Mouse (Mus musculus) limb, embryonic 15.5 days (tissue): ENCODE results near the gene Lyar. TPM values are rescaled to one million over a fixed set of nuclear protein-coding genes. Genes with fewer than 3 reads are reported as not detected.

ENCODE experiments used
- ATAC-seq: fragments of 200-750 bp; cut with Nextera tagmentation; 2 replicates; pipeline ENCODE4 v1.8.0; 2017; ENCODE audit warnings: low read depth, moderate TSS enrichment; ENCODE audit not compliant: insufficient number of reproducible peaks, low FRiP score, low TSS enrichment
- H3K27ac ChIP-seq: fragments of 300-500 bp; sonication (generic); 2 replicates; pipeline ENCODE4 v1.5.1; 2015; ENCODE audit warnings: moderate library complexity, mild to moderate bottlenecking, inconsistent platforms
- H3K27me3 ChIP-seq: fragments of 300-500 bp; sonication (generic); 2 replicates; pipeline ENCODE4 v1.6.1; 2015; ENCODE audit warnings: inconsistent platforms
- H3K36me3 ChIP-seq: fragments of 300-500 bp; sonication (generic); 2 replicates; pipeline ENCODE4 v1.6.1; 2015; ENCODE audit warnings: inconsistent platforms
- H3K4me1 ChIP-seq: fragments of 300-500 bp; sonication (generic); 2 replicates; pipeline ENCODE4 v1.6.1; 2015; ENCODE audit warnings: inconsistent platforms
- H3K4me2 ChIP-seq: fragments of 300-500 bp; sonication (generic); 2 replicates; pipeline ENCODE4 v1.6.1; 2015; ENCODE audit warnings: mild to moderate bottlenecking, inconsistent platforms
- H3K4me3 ChIP-seq: fragments of 300-500 bp; sonication (generic); 2 replicates; pipeline ENCODE4 v1.5.1; 2015; ENCODE audit warnings: mild to moderate bottlenecking, inconsistent platforms
- H3K9ac ChIP-seq: fragments of 300-500 bp; sonication (generic); 2 replicates; pipeline ENCODE4 v1.6.1; 2015; ENCODE audit warnings: inconsistent platforms
- H3K9me3 ChIP-seq: fragments of 300-500 bp; sonication (generic); 2 replicates; pipeline ENCODE4 v1.6.1; 2016; ENCODE audit warnings: inconsistent platforms
- WGBS: fragments of 180-500 bp; shearing (Covaris S2); methylation state at CpG from one replicate; pipeline ENCODE4 v1.1.7; 2015; 5-methylcytosine and 5-hydroxymethylcytosine counted together
- polyA plus RNA-seq: library from polyadenylated mRNA; unstranded; fragments of >200 nt; fragmentation: Nextera tagmentation; extraction: Ambion mirVana; gene quantifications from 2 replicates; pipeline ENCODE4 v1.2.1, GENCODE M21; 2015

Lyar gene
- 78.0 TPM in 2 replicates for polyA plus RNA-seq

DNA sequence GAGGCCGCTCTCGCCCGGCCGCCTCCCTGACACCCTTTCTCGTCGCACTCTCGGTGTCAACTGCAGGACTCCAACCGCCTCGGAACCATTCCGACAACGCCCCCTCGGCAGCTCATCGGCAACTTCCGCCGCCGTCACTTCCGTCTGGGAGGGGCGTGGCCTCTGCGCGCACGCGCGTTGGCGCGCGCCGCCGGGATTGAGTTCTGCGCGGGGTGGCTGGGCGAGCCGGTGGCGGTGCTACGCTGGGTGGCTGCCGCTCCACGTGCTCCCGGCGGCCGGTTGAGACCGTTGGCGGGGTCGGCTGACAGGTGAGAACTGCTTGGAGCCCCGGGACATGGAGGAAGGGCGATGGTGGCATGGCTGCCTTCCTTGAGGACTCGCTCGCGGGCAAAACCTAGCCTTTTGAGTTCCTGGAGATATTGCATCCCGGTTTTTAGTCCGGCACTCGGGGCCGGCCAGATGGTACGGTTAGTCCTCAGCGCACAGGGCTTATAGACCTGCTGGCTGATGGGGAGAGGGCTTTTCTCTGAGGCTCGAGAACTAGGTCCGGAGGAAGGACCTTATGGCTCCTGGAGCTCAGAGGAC is at the start of gene Lyar, which contains the start of gene Zbtb49:
TSS of gene Lyar (plus strand) at position 143 of the 585 bp plus-strand sequence.
TSS of gene Zbtb49 (minus strand) at position 130 of the 585 bp plus-strand sequence.
- under 1% methylated on average over 55 of the region's 55 CpGs for WGBS
- H3K27ac ChIP-seq, result peak within 1 kb of the TSS; percentile 85

DNA sequence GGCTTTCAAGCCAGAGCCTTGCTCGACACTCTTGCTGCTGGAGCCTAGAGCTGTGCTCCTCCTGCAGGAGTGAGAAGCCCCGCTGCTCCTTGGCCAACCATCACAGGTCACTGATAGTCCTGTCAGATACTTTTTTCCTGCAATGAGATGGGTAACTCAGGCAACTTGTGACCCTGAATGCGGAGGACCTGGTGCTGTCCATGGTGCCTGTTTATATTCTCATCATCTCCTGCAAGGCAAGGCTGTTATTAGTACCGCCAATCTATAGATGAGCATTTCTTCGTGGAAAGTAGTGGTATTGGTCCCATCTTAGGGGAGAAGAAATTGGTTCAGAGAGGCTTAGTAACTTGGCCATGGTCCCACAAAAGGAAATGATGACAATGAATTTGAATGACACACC is 46.5 kb upstream of the Lyar start:
- 48% methylated on average over 5 of the region's 5 CpGs for WGBS
- ATAC-seq, result no peak

More for the DNA sequence above, at the start of gene Lyar, which contains the start of gene Zbtb49:
- no peaks in the 10 kb centered on the region for H3K9me3 ChIP-seq
- H3K9ac ChIP-seq, result peak within 1 kb of the TSS; percentile 83
- ATAC-seq, result peak; percentile 83
- peak within 1 kb of the TSS; percentile 95 for H3K4me3 ChIP-seq
- no peaks in the 10 kb centered on the region for H3K27me3 ChIP-seq
- peak within 1 kb of the TSS; percentile 83 for H3K4me2 ChIP-seq
- peaks cover 20% of the 10 kb centered on the region for H3K4me1 ChIP-seq
- H3K36me3 ChIP-seq, result peaks cover 29% of the 10 kb centered on the region

DNA sequence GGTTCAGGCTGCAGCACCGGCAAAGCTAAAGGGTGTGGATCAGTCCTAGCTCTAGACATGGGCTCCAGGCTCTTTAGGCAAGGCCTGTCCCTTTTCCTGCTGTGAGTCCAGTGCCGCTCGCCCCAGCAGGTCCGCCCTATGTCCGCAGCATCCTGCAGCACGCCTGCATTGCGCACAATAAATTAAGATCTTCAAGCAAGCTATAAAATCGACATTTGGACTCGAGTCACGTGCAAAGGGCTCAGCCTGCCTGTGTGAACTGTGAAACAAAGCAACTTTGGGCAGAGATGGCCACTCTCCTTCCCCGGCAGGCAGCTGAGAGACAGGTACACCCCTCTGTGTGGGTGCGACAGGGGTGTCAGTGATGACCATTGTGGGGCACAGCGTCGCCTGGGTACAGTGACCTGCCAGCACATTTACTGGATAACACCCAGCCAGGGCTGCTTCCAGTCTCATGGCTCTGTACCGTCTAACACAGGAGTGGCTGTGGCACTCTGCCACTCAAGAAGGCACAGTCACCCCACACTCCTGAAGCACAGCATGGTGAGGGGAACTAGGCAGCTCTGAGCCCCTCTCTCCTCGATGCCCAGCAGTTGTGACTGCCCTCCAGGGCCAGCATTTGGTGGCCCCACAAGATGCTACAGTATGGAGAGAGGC is 45.9 kb upstream of the Lyar start:
- Histone ChIP-seq H3K4me3 (no peak overlapping the region), H3K4me2 (no peak overlapping the region), H3K27me3 (no peaks in the 10 kb centered on the region), H3K36me3 (no peaks in the 10 kb centered on the region), H3K9ac (no peak overlapping the region), H3K9me3 (no peaks in the 10 kb centered on the region), H3K4me1 (no peaks in the 10 kb centered on the region), H3K27ac (no peak overlapping the region)
- 76% methylated on average over 16 of the region's 16 CpGs for WGBS
- ATAC-seq, result no peak

More for the DNA sequence above, 46.5 kb upstream of the Lyar start:
- H3K4me3 ChIP-seq, result no peak overlapping the region
- no peaks in the 10 kb centered on the region for H3K27me3 ChIP-seq
- H3K36me3 ChIP-seq, result no peaks in the 10 kb centered on the region
- H3K4me2 ChIP-seq, result no peak overlapping the region
- no peaks in the 10 kb centered on the region for H3K9me3 ChIP-seq
- H3K27ac ChIP-seq, result no peak overlapping the region
- H3K4me1 ChIP-seq, result no peaks in the 10 kb centered on the region
- no peak overlapping the region for H3K9ac ChIP-seq

DNA sequence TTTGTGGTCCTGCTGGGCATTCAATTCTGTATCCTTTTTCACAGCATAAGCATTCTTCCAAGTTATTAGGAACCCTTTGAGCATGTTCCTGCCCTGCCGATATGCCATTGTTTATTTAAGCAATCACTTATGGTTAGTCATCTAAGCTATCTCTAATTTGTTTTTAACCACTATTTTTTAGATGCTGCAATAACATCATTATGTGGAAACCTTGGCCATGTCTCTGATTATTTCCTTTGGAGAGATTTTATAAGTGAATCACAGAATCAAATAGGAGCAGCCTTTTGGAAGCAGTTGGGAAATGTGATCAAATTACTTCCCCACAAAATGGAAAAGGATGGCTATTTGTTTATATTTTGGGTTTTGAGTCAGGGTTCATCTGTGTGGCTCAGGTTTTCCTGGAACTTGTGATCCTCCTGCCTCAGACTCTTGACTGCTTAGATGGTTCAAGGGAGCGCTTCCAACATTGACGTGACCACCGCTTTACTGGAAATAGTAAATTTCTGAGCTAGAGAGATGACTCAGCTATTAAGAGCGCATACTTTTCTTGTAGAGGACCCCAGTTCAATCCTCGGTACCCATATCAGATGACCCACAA is 35.5 kb upstream of the Lyar start:
- no peaks in the 10 kb centered on the region for H3K27me3 ChIP-seq
- H3K27ac ChIP-seq, result no peak overlapping the region
- 84% methylated on average over 6 of the region's 6 CpGs for WGBS
- no peaks in the 10 kb centered on the region for H3K36me3 ChIP-seq
- H3K4me2 ChIP-seq, result no peak overlapping the region
- no peak for ATAC-seq
- no peaks in the 10 kb centered on the region for H3K4me1 ChIP-seq
- H3K9me3 ChIP-seq, result no peaks in the 10 kb centered on the region
- H3K9ac ChIP-seq, result no peak overlapping the region
- H3K4me3 ChIP-seq, result no peak overlapping the region

DNA sequence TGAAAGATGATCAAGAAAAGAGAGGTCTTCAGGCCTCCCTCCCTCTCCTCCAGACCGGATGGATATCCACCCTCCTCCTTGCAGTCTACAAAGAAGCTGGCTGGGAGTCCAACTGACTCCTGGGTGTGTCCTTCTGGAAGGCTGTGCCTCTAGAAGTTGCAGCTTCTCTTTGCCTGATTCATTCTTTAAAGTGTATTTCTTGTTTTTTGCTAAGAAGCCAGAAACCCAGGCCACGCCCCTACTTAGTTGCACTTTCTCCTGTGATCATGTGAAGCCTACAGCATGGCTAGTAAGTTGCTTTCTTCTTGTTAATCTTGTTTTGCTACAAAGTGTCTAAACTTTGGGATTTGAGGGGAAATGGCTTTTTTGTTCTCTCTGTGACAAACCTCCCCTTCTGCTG is 33.3 kb upstream of the Lyar start:
- 88% methylated on average over 2 of the region's 2 CpGs for WGBS
- no peaks in the 10 kb centered on the region for H3K4me1 ChIP-seq
- no peak overlapping the region for H3K9ac ChIP-seq
- H3K27me3 ChIP-seq, result no peaks in the 10 kb centered on the region
- ATAC-seq, result no peak
- H3K27ac ChIP-seq, result no peak overlapping the region
- H3K36me3 ChIP-seq, result no peaks in the 10 kb centered on the region
- H3K4me2 ChIP-seq, result no peak overlapping the region
- H3K4me3 ChIP-seq, result no peak overlapping the region
- H3K9me3 ChIP-seq, result no peaks in the 10 kb centered on the region

DNA sequence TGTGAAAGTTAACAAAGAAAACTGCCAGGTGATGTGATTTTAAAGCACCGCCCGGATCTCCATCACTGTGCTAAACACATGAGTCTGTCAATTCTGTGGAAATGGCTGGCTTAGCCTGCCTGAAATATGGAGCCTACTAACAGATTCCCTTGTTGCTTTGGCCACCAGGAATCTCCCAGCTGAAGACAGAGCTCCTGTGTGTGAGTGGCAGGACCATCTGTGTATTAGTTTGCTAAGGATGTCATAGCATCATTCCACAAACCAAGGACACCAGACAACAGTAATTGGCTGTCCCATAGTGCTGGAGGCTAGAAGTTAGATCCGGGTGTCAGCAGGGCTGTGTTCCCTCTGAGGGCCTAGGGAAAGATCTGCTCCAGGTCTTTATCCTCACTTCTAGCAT is 29.4 kb upstream of the Lyar start:
- no peak overlapping the region for H3K4me2 ChIP-seq
- H3K4me1 ChIP-seq, result no peaks in the 10 kb centered on the region
- no peak overlapping the region for H3K4me3 ChIP-seq
- ATAC-seq, result no peak
- H3K9me3 ChIP-seq, result no peaks in the 10 kb centered on the region
- no peaks in the 10 kb centered on the region for H3K36me3 ChIP-seq
- 81% methylated on average over 3 of the region's 3 CpGs for WGBS
- no peak overlapping the region for H3K27ac ChIP-seq
- no peaks in the 10 kb centered on the region for H3K27me3 ChIP-seq
- no peak overlapping the region for H3K9ac ChIP-seq

DNA sequence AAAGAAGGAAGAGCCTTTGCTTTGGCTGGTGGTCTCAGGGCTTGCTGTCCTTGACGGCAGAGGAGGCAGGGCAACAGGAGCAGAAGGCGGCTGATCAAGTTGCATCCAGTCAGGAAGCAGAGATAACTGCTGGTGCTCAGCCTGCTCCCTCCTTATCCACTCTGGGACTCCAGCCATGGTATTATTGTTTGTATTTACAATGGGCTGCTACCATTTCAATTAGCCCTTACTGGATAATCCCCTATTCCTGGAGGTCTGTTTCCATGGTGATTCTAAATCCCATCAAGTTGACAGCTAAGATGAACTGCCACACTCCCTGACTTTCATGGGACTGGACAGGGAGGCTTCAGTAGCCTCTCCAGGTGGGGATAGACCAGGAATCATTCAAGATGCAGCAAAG is 25.3 kb upstream of the Lyar start:
- H3K4me2 ChIP-seq, result no peak overlapping the region
- ATAC-seq, result no peak
- no peak overlapping the region for H3K9ac ChIP-seq
- no peak overlapping the region for H3K4me3 ChIP-seq
- no peaks in the 10 kb centered on the region for H3K9me3 ChIP-seq
- no peak overlapping the region for H3K27ac ChIP-seq
- 64% methylated on average over 2 of the region's 2 CpGs for WGBS
- H3K27me3 ChIP-seq, result no peaks in the 10 kb centered on the region
- no peaks in the 10 kb centered on the region for H3K4me1 ChIP-seq
- H3K36me3 ChIP-seq, result peaks cover 8% of the 10 kb centered on the region

DNA sequence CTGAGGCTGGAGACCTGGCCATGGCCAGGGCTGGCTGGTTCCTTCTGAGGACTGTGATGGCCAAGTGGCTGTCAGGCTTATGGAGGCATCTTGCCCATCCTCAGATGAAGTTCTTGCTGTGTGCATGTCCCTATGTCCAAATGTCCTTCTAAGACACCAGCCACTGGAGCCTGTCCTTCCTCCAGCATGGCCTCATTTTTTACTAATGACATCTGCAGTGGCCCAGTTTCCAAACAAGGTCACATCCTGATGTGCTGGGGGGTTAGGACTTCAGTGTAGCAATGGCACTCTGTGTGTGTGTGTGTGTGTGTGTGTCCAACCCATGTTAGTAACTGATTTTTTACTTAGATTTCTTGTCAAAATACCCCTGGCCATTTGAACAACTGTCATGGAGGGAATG is 24.3 kb upstream of the Lyar start:
- no peak overlapping the region for H3K4me3 ChIP-seq
- ATAC-seq, result no peak
- H3K27me3 ChIP-seq, result no peaks in the 10 kb centered on the region
- no peak overlapping the region for H3K9ac ChIP-seq
- no peaks in the 10 kb centered on the region for H3K4me1 ChIP-seq
- peaks cover 16% of the 10 kb centered on the region for H3K36me3 ChIP-seq
- H3K4me2 ChIP-seq, result no peak overlapping the region
- no peak overlapping the region for H3K27ac ChIP-seq
- H3K9me3 ChIP-seq, result no peaks in the 10 kb centered on the region

DNA sequence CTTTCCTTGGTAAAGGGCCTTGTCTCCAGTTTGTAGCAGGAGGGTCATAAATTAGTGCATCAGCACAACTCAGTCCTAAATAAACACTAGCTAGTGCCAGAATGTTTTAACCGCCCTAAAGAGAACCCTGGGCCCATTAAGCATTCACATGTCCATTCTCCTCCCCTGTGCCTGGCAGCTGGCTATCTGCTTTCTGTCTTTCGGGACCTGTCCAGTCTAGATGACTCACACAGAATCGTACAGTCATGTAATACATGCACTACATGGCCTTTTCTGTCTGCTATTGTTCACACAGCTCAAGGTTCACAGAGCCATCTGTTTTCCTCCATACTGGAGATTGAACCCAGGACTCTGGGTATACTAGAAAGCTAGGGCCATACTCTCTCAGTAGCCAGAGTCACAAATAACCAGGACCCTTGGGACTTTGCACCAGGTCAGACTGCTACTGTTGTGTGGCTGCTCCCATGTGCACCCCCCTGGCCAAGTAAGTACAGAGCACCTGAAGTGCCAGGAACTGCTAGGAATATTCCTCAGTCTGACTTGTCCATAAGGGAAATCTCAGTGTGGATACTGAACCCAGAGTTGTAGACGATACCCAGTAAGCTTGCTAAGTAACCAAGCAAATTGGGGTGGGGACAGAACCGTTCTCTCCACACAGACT is 23.3 kb upstream of the Lyar start:
- no peaks in the 10 kb centered on the region for H3K4me1 ChIP-seq
- H3K9me3 ChIP-seq, result no peaks in the 10 kb centered on the region
- no peak overlapping the region for H3K27ac ChIP-seq
- H3K4me3 ChIP-seq, result no peak overlapping the region
- no peak overlapping the region for H3K9ac ChIP-seq
- peaks cover 26% of the 10 kb centered on the region for H3K36me3 ChIP-seq
- WGBS, result 65% methylated on average over 5 of the region's 5 CpGs
- no peak for ATAC-seq
- H3K27me3 ChIP-seq, result no peaks in the 10 kb centered on the region
- no peak overlapping the region for H3K4me2 ChIP-seq

DNA sequence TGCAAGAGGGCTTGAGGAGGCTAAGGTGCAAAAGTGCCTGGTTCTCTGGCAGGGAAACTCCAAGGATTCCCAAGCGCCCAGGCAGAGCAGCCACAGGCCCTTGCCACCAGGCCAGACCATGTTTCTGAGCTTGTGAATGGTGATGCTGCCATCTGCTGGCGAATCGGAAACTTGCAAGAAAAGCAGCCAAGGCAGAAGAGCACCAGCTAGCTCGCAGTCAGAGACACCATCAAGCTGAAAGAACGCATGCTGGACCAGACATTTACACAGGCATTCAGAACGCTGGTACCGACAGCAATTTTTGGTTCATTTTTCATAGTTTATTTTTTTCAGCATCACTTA is 22.8 kb upstream of the Lyar start:
- Histone ChIP-seq H3K4me3 (no peak overlapping the region), H3K9ac (no peak overlapping the region), H3K27ac (no peak overlapping the region), H3K4me2 (no peak overlapping the region), H3K9me3 (no peaks in the 10 kb centered on the region), H3K27me3 (no peaks in the 10 kb centered on the region), H3K4me1 (no peaks in the 10 kb centered on the region), H3K36me3 (peaks cover 31% of the 10 kb centered on the region)
- ATAC-seq, result no peak
- WGBS, result 15% methylated on average over 7 of the region's 7 CpGs

DNA sequence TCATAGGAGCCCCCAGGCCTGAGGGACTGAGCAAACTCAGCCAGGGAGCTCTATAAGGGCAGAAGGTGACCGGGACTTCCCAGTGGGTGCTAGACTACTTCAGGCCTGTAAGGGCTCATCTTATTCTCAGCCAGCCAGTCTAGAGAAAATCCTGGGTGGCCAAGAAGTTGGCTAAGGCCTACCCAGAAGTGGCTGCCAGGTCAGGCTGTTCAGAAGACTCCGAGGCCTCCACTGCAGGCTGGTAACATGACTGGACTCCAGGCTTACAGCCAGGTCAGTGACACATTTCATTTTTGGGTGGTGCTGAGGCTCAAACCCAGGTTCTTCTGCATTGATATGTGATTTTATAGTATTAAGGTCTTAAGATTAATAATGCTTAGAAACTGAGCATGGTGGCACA is 20.6 kb upstream of the Lyar start:
- H3K27ac ChIP-seq, result no peak overlapping the region
- 93% methylated on average over 2 of the region's 2 CpGs for whole genome bisulfite sequencing
- ATAC-seq, result no peak
- peaks cover 53% of the 10 kb centered on the region for H3K36me3 ChIP-seq
- no peak overlapping the region for H3K4me3 ChIP-seq
- no peaks in the 10 kb centered on the region for H3K4me1 ChIP-seq
- no peaks in the 10 kb centered on the region for H3K27me3 ChIP-seq
- no peak overlapping the region for H3K9ac ChIP-seq
- no peak overlapping the region for H3K4me2 ChIP-seq
- H3K9me3 ChIP-seq, result no peaks in the 10 kb centered on the region

DNA sequence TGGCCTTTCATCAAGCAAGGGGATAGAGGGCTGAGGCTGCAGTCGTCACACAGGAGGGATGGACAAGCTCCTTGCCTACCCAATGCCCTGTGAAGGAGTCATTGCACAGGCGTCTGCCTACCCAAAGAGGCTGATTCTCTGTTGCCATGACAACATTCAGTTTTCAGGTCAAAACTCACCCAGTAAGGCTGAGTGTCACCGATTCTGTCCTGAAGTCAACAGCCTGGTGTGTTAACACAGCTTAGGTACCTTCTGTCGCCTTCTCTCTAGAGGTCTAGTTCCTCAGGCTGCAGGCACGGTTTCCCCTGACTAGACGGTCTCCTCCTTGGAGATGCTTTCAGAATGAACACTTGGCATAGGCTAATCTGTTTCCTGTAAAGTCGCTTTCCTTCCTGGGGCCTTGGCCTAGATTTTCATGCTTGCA is 15.0 kb upstream of the Lyar start:
- peaks cover 88% of the 10 kb centered on the region for H3K36me3 ChIP-seq
- no peaks in the 10 kb centered on the region for H3K4me1 ChIP-seq
- no peak overlapping the region for H3K27ac ChIP-seq
- no peak for ATAC-seq
- H3K9me3 ChIP-seq, result no peaks in the 10 kb centered on the region
- H3K9ac ChIP-seq, result no peak overlapping the region
- no peaks in the 10 kb centered on the region for H3K27me3 ChIP-seq
- H3K4me2 ChIP-seq, result no peak overlapping the region
- no peak overlapping the region for H3K4me3 ChIP-seq
- WGBS, result 89% methylated on average over 7 of the region's 7 CpGs
